Mouse (Mus musculus): Measurements from ENCODE around the gene H3f3b. TPM values are rescaled to one million over a fixed set of nuclear protein-coding genes. Genes with fewer than 3 reads are reported as not detected.
A peak's percentile ranks its signal among the peaks of the same experiment; 100 is the strongest.
"Not testable (repeated sequence)": the region's sequence is repeated elsewhere in the genome, so short reads cannot be mapped to it uniquely, and the experiment has no call there.

Gene H3f3b
- polyA plus RNA-seq, 1 experiment from 2014 or later = 1,512 TPM

- H3K4me3 ChIP-seq = peak overlapping the region; percentile 99
- no peaks in the 10 kb centered on the region for H3K27me3 ChIP-seq (ENCODE audit: low read depth, poor library complexity, severe bottlenecking)
- DNase-seq (ENCODE audit: low spot score) = peak; percentile 80
- peaks cover 12% of the 10 kb centered on the region for H3K4me1 ChIP-seq
- peak overlapping the region; percentile 98 for H3K27ac ChIP-seq (replicated peaks)
- H3K9me3 ChIP-seq (replicated peaks) = no peaks in the 10 kb centered on the region
- peaks cover 23% of the 10 kb centered on the region for H3K36me3 ChIP-seq
- under 1% methylated on average over 52 of the region's 57 CpGs for WGBS
Measured at GRCm38 (mm10) chr11:116023771-116024355, 3.9 kb downstream of the H3f3b start.

GRCm38 (mm10) chr11:116023074-116023770 is 4.5 kb downstream of the H3f3b start:
- H3K36me3 ChIP-seq = peaks cover 23% of the 10 kb centered on the region
- WGBS = 13% methylated on average over 18 of the region's 18 CpGs
- not testable (repeated sequence) for H3K9me3 ChIP-seq (replicated peaks); H3K27me3 ChIP-seq (ENCODE audit: low read depth, poor library complexity, severe bottlenecking); DNase-seq (ENCODE audit: low spot score)
- H3K4me1 ChIP-seq = peaks cover 13% of the 10 kb centered on the region
- peak overlapping the region; percentile 98 for H3K27ac ChIP-seq (replicated peaks)
- H3K4me3 ChIP-seq = peak overlapping the region; percentile 99

- H3K4me1 ChIP-seq = peaks cover 16% of the 10 kb centered on the region
- no peak for DNase-seq (ENCODE audit: low spot score)
- WGBS = 88% methylated on average over 4 of the region's 4 CpGs
Measured at GRCm38 (mm10) chr11:116022256-116022780, 5.4 kb downstream of the H3f3b start.

GRCm38 (mm10) chr11:116021328-116022220 is 6.2 kb downstream of the H3f3b start:
- no peak for DNase-seq (ENCODE audit: low spot score)
- H3K4me3 ChIP-seq = peak overlapping the region; percentile 99; the same call in 1 of the 2 replicates
- 89% methylated on average over 6 of the region's 6 CpGs for WGBS
- no peaks in the 10 kb centered on the region for H3K9me3 ChIP-seq (replicated peaks)
- no peaks in the 10 kb centered on the region for H3K27me3 ChIP-seq (ENCODE audit: low read depth, poor library complexity, severe bottlenecking)
- no peak overlapping the region for H3K27ac ChIP-seq (replicated peaks)
- peaks cover 16% of the 10 kb centered on the region for H3K4me1 ChIP-seq
- peaks cover 23% of the 10 kb centered on the region for H3K36me3 ChIP-seq

More at GRCm38 (mm10) chr11:116022256-116022780, 5.4 kb downstream of the H3f3b start:
- peak overlapping the region; percentile 99 for H3K4me3 ChIP-seq
- no peaks in the 10 kb centered on the region for H3K9me3 ChIP-seq (replicated peaks)
- no peak overlapping the region for H3K27ac ChIP-seq (replicated peaks)
- peaks cover 23% of the 10 kb centered on the region for H3K36me3 ChIP-seq
- no peaks in the 10 kb centered on the region for H3K27me3 ChIP-seq (ENCODE audit: low read depth, poor library complexity, severe bottlenecking)

GRCm38 (mm10) chr11:116020519-116020922 is 7.2 kb downstream of the H3f3b start:
- Histone ChIP-seq H3K27ac (replicated peaks) (no peak overlapping the region), H3K27me3 (ENCODE audit: low read depth, poor library complexity, severe bottlenecking) (no peaks in the 10 kb centered on the region), H3K4me3 (no peak overlapping the region), H3K4me1 (peaks cover 16% of the 10 kb centered on the region), H3K9me3 (replicated peaks) (no peaks in the 10 kb centered on the region), H3K36me3 (peaks cover 23% of the 10 kb centered on the region)
- 59% methylated on average over 1 of the region's 1 CpGs for WGBS
- DNase-seq (ENCODE audit: low spot score) = no peak

- Histone ChIP-seq H3K9me3 (replicated peaks) (no peaks in the 10 kb centered on the region), H3K27ac (replicated peaks) (no peak overlapping the region), H3K27me3 (ENCODE audit: low read depth, poor library complexity, severe bottlenecking) (no peaks in the 10 kb centered on the region), H3K4me1 (peaks cover 14% of the 10 kb centered on the region), H3K4me3 (no peak overlapping the region), H3K36me3 (peaks cover 23% of the 10 kb centered on the region)
- WGBS = 86% methylated on average over 2 of the region's 2 CpGs
- DNase-seq (ENCODE audit: low spot score) = no peak
Measured at GRCm38 (mm10) chr11:116019976-116020411, 7.8 kb downstream of the H3f3b start.

- H3K36me3 ChIP-seq = peaks cover 23% of the 10 kb centered on the region
- H3K27ac ChIP-seq (replicated peaks) = no peak overlapping the region
- H3K4me1 ChIP-seq = peaks cover 13% of the 10 kb centered on the region
- H3K4me3 ChIP-seq = no peak overlapping the region
- H3K27me3 ChIP-seq (ENCODE audit: low read depth, poor library complexity, severe bottlenecking) = no peaks in the 10 kb centered on the region
- 59% methylated on average over 1 of the region's 1 CpGs for WGBS
- DNase-seq (ENCODE audit: low spot score) = no peak
- H3K9me3 ChIP-seq (replicated peaks) = no peaks in the 10 kb centered on the region
Measured at GRCm38 (mm10) chr11:116019360-116019791, 8.4 kb downstream of the H3f3b start.

- not testable (repeated sequence) for DNase-seq (ENCODE audit: low spot score); H3K4me3 ChIP-seq; H3K27me3 ChIP-seq (ENCODE audit: low read depth, poor library complexity, severe bottlenecking); H3K9me3 ChIP-seq (replicated peaks); H3K27ac ChIP-seq (replicated peaks)
- WGBS = 90% methylated on average over 4 of the region's 4 CpGs
- Histone ChIP-seq H3K36me3 (peaks cover 23% of the 10 kb centered on the region), H3K4me1 (peaks cover 13% of the 10 kb centered on the region)
Measured at GRCm38 (mm10) chr11:116018867-116019266, 8.9 kb downstream of the H3f3b start.

- H3K36me3 ChIP-seq = peaks cover 19% of the 10 kb centered on the region
- no peak overlapping the region for H3K27ac ChIP-seq (replicated peaks)
- H3K9me3 ChIP-seq (replicated peaks) = no peaks in the 10 kb centered on the region
- DNase-seq (ENCODE audit: low spot score) = peak; percentile 47
- WGBS = 22% methylated on average over 6 of the region's 6 CpGs
- peaks cover 4% of the 10 kb centered on the region for H3K27me3 ChIP-seq (ENCODE audit: low read depth, poor library complexity, severe bottlenecking)
- peak overlapping the region; percentile 4; the same call in 1 of the 2 replicates for H3K4me3 ChIP-seq
- peaks cover 14% of the 10 kb centered on the region for H3K4me1 ChIP-seq
Measured at GRCm38 (mm10) chr11:116018106-116018505, 9.7 kb downstream of the H3f3b start.

GRCm38 (mm10) chr11:116014821-116015220 is 12.9 kb downstream of the H3f3b start:
- peaks cover 12% of the 10 kb centered on the region for H3K36me3 ChIP-seq
- H3K27ac ChIP-seq (replicated peaks) = no peak overlapping the region
- DNase-seq (ENCODE audit: low spot score) = no peak
- H3K4me1 ChIP-seq = peaks cover 38% of the 10 kb centered on the region
- H3K4me3 ChIP-seq = no peak overlapping the region
- peaks cover 7% of the 10 kb centered on the region for H3K27me3 ChIP-seq (ENCODE audit: low read depth, poor library complexity, severe bottlenecking)
- 71% methylated on average over 8 of the region's 8 CpGs for WGBS
- no peaks in the 10 kb centered on the region for H3K9me3 ChIP-seq (replicated peaks)

GRCm38 (mm10) chr11:116012262-116012947 is 15.4 kb downstream of the H3f3b start, which contains the start of gene Galk1:
Galk1 (minus strand) TSS chr11:116012719.
- Histone ChIP-seq H3K4me1 (peaks cover 43% of the 10 kb centered on the region), H3K27ac (replicated peaks) (peak within 1 kb of the TSS; percentile 88)
- under 1% methylated on average over 55 of the region's 55 CpGs for WGBS

More at GRCm38 (mm10) chr11:116012262-116012947, 15.4 kb downstream of the H3f3b start, which contains the start of gene Galk1:
- H3K27me3 ChIP-seq (ENCODE audit: low read depth, poor library complexity, severe bottlenecking) = peaks cover 7% of the 10 kb centered on the region
- peaks cover 34% of the 10 kb centered on the region for H3K36me3 ChIP-seq
- peak; percentile 89 for DNase-seq (ENCODE audit: low spot score)
- no peaks in the 10 kb centered on the region for H3K9me3 ChIP-seq (replicated peaks)
- peak within 1 kb of the TSS; percentile 69 for H3K4me3 ChIP-seq
